ENCODE assay signal across 24 mouse cellular contexts in genomic region chr16:14130796-14131195, GRCm38 (mm10). TPM values are rescaled to one million over a fixed set of nuclear protein-coding genes. Genes with fewer than 3 reads are reported as not detected.
A peak's percentile ranks its signal among the peaks of the same experiment; 100 is the strongest.
DNase-seq lines count a peak whose midpoint lies in the region; ATAC-seq and TF ChIP-seq lines count a peak whose summit lies in the region.
"Had no signal": no experiment of that assay in that cellular context is flagged by ENCODE, and none has a peak within 500 bp of the region (broad histone marks: within the 10 kb centered on the region; RNA-seq: fewer than 3 reads in every experiment).

No protein-coding gene starts in this region.

- no peak for TF ChIP-seq POLR2A in cerebellum, adult 2 months (IDR thresholded peaks at IDR 0.05; ENCODE audit: borderline replicate concordance, insufficient read depth, low read length)
- TF ChIP-seq POLR2A in kidney, adult 2 months (IDR thresholded peaks at IDR 0.05; ENCODE audit: low read depth, low read length), result no peak

- H3K79me2 ChIP-seq in macrophage (ENCODE audit: inconsistent target), result peaks cover 7% of the 10 kb centered on the region; the same call in 1 of the 2 replicates

- H3K4me2 ChIP-seq in kidney, embryonic 14.5 days (replicated peaks; ENCODE audit: low read depth, low read length), result no peak overlapping the region
- H3K4me2 ChIP-seq: embryonic facial prominence, embryonic 13.5 days; forebrain, embryonic 12.5 days; forebrain, embryonic 15.5 days; heart, embryonic 11.5 days; hindbrain, embryonic 12.5 days; hindbrain, embryonic 15.5 days had no signal

- no peak for ATAC-seq in kidney, embryonic 14.5 days (ENCODE audit: low FRiP score, low TSS enrichment)
- ATAC-seq: forebrain, embryonic 15.5 days; Patski had no signal

- H3K4me1 ChIP-seq in cerebellum, adult 2 months (ENCODE audit: control insufficient read depth, insufficient read depth, low read length), result no peaks in the 10 kb centered on the region
- no peaks in the 10 kb centered on the region for H3K4me1 ChIP-seq in kidney, adult 2 months (ENCODE audit: control insufficient read depth, insufficient read depth, low read length)
- H3K4me1 ChIP-seq in kidney, embryonic 14.5 days (ENCODE audit: control insufficient read depth, insufficient read depth, low read length), result no peaks in the 10 kb centered on the region
- H3K4me1 ChIP-seq: embryonic facial prominence, embryonic 10.5 days; embryonic facial prominence, embryonic 13.5 days; forebrain, embryonic 12.5 days; forebrain, embryonic 15.5 days; hindbrain, embryonic 12.5 days; hindbrain, embryonic 15.5 days had no signal

- H3K4me3 ChIP-seq in cerebellum, adult 2 months (replicated peaks; ENCODE audit: insufficient read depth, low read depth, low read length), result no peak overlapping the region
- no peak overlapping the region for H3K4me3 ChIP-seq in kidney, adult 2 months (ENCODE audit: insufficient read depth, low read depth, low read length)
- no peak overlapping the region for H3K4me3 ChIP-seq in kidney, embryonic 14.5 days (ENCODE audit: low read length)
- no peak overlapping the region for H3K4me3 ChIP-seq in macrophage (ENCODE audit: inconsistent target)
- H3K4me3 ChIP-seq: embryonic facial prominence, embryonic 10.5 days; embryonic facial prominence, embryonic 13.5 days; erythroblast, embryonic 14.5 days; forebrain, embryonic 12.5 days; forebrain, embryonic 15.5 days; hindbrain, embryonic 12.5 days; hindbrain, embryonic 15.5 days had no signal

- 0 out of 2 replicates have a peak overlapping the region, but pooled peaks have one; percentile 21 for H3K27ac ChIP-seq in cerebellum, adult 2 months (ENCODE audit: insufficient read depth, low read length)
- peak overlapping the region; percentile 24; the same call in 1 of the 2 replicates for H3K27ac ChIP-seq in kidney, adult 2 months (ENCODE audit: insufficient read depth, low read depth, low read length)
- no peak overlapping the region for H3K27ac ChIP-seq in kidney, embryonic 14.5 days (ENCODE audit: low read depth, low read length)
- H3K27ac ChIP-seq in macrophage, result peak overlapping the region; percentile 97
- H3K27ac ChIP-seq: embryonic facial prominence, embryonic 10.5 days; embryonic facial prominence, embryonic 13.5 days; forebrain, embryonic 12.5 days; forebrain, embryonic 15.5 days; hindbrain, embryonic 12.5 days; hindbrain, embryonic 15.5 days had no signal

- no peak for TF ChIP-seq CTCF in cerebellum, adult 2 months (IDR thresholded peaks at IDR 0.05; ENCODE audit: borderline replicate concordance, insufficient read depth, low read depth, low read length)
- no peak for TF ChIP-seq CTCF in kidney, adult 2 months (conservative IDR thresholded peaks at IDR 0.05; ENCODE audit: insufficient read depth, insufficient read length, low read depth, low read length)

- peaks cover 6% of the 10 kb centered on the region for H3K36me3 ChIP-seq in kidney, adult 2 months (ENCODE audit: control insufficient read depth, insufficient read depth, low read length)
- peaks cover 91% of the 10 kb centered on the region for H3K36me3 ChIP-seq in kidney, embryonic 14.5 days (ENCODE audit: control insufficient read depth, insufficient read depth, low read length)
- peaks cover 39% of the 10 kb centered on the region for H3K36me3 ChIP-seq in macrophage (ENCODE audit: inconsistent target)

- DNase-seq in cerebellum, adult 2 months, result no peak
- DNase-seq in cerebellum, adult 11 months, result no peak
- DNase-seq in kidney, adult 2 months, result peak; percentile 65
- peak; percentile 27 for DNase-seq in kidney, postnatal 14 days
- no peak for DNase-seq in gastrocnemius, postnatal 25 days
- no peak for DNase-seq in right cerebral cortex, postnatal 4 days
- DNase-seq: adrenal gland, postnatal 10 days; adrenal gland, postnatal 36 days; cerebellum, adult 8-10 months; cerebellum, postnatal 10 days; cerebellum, postnatal 36 days; gastrocnemius, postnatal 10 days; heart, adult 11 months had no signal

- no peaks in the 10 kb centered on the region for H3K27me3 ChIP-seq in cerebellum, adult 2 months (ENCODE audit: control insufficient read depth, insufficient read depth, low read length)
- no peaks in the 10 kb centered on the region for H3K27me3 ChIP-seq in kidney, adult 2 months (replicated peaks; ENCODE audit: control insufficient read depth, insufficient read depth, low read length)
- no peaks in the 10 kb centered on the region for H3K27me3 ChIP-seq in kidney, embryonic 14.5 days (ENCODE audit: control insufficient read depth, insufficient read depth, low read length)
- H3K27me3 ChIP-seq: embryonic facial prominence, embryonic 13.5 days; forebrain, embryonic 12.5 days; forebrain, embryonic 15.5 days; hindbrain, embryonic 12.5 days; hindbrain, embryonic 15.5 days; Patski had no signal

- no peak overlapping the region for H3K9ac ChIP-seq in kidney, embryonic 14.5 days (ENCODE audit: low read depth, low read length)
- H3K9ac ChIP-seq: embryonic facial prominence, embryonic 13.5 days; forebrain, embryonic 12.5 days; forebrain, embryonic 15.5 days; hindbrain, embryonic 12.5 days; hindbrain, embryonic 15.5 days had no signal

- WGBS in cerebellum, adult 2 months, result 94% methylated on average over 7 of the region's 7 CpGs
- 61% methylated on average over 7 of the region's 7 CpGs for WGBS in kidney, adult 2 months
- WGBS in kidney, embryonic 14.5 days, result 96% methylated on average over 7 of the region's 7 CpGs
- 98% methylated on average over 7 of the region's 7 CpGs for whole genome bisulfite sequencing in macrophage (ENCODE audit: missing documents)

- H3K9me3 ChIP-seq in kidney, embryonic 14.5 days (ENCODE audit: control insufficient read depth, low read length), result no peaks in the 10 kb centered on the region
- H3K9me3 ChIP-seq: embryonic facial prominence, embryonic 10.5 days; embryonic facial prominence, embryonic 13.5 days; forebrain, embryonic 12.5 days; forebrain, embryonic 15.5 days; hindbrain, embryonic 12.5 days; hindbrain, embryonic 15.5 days had no signal

RNA-seq across cellular contexts. Expression of gene Nde1, which starts 32.3 kb away (rescaled TPM):
- 32.3 and 34.7 TPM in 2 replicates for polyA plus RNA-seq in cerebellum, adult 2 months (2012; rRNA removed)
- polyA plus RNA-seq in kidney, adult 2 months (2012; rRNA removed), result 22.0 and 23.6 TPM in 2 replicates
- 94.9 and 147 TPM in 2 replicates for polyA plus RNA-seq in kidney, embryonic 14.5 days (2014; fragmentation: Nextera tagmentation; extraction: Ambion mirVana)
- 100 to 1,000 TPM in 7 of 26 experiments, 10 to 100 TPM in 19; 34.3 to 192 (median 72.7) TPM for total RNA-seq in macrophage (2018; cell fraction: chromatin; rRNA removed)
- total RNA-seq in macrophage (2018; cell fraction: cytosol; rRNA removed), result 10 to 100 TPM; 19.3 to 33.4 (median 26.2) TPM
- 100 to 1,000 TPM in 1 of 26 experiments, 10 to 100 TPM in 25; 17.0 to 132 (median 39.4) TPM for total RNA-seq in macrophage (2018; cell fraction: nucleus; rRNA removed)
- 29.3 to 47.9 TPM (median 40.1 TPM) in 3 replicates for polyA plus RNA-seq in macrophage (2018)
- 10 to 100 TPM; 24.3 to 27.0 TPM for total RNA-seq in gastrocnemius, postnatal 25 days (2021)

RNA-seq across cellular contexts. Expression of gene Marf1, which starts 32.4 kb away (rescaled TPM):
- polyA plus RNA-seq in cerebellum, adult 2 months (2012; rRNA removed), result 39.2 and 39.9 TPM in 2 replicates
- polyA plus RNA-seq in kidney, adult 2 months (2012; rRNA removed), result 11.3 and 11.5 TPM in 2 replicates
- 20.7 and 28.5 TPM in 2 replicates for polyA plus RNA-seq in kidney, embryonic 14.5 days (2014; fragmentation: Nextera tagmentation; extraction: Ambion mirVana)
- 100 to 1,000 TPM; 111 to 697 (median 227) TPM for total RNA-seq in macrophage (2018; cell fraction: chromatin; rRNA removed)
- total RNA-seq in macrophage (2018; cell fraction: cytosol; rRNA removed), result 10 to 100 TPM; 18.9 to 44.0 (median 32.8) TPM
- total RNA-seq in macrophage (2018; cell fraction: nucleus; rRNA removed), result 100 to 1,000 TPM in 23 of 26 experiments, 10 to 100 TPM in 3; 82.4 to 426 (median 148) TPM
- 17.0 to 25.5 TPM (median 17.4 TPM) in 3 replicates for polyA plus RNA-seq in macrophage (2018)
- total RNA-seq in gastrocnemius, postnatal 25 days (2021), result 10 to 100 TPM; 16.4 to 18.7 TPM

Comparison
In these comparisons a context has a peak if more than half of its experiments do, and no peak if none do; other contexts are left out.
1. DNase-seq: peak in kidney, adult 2 months (single experiment) and kidney, postnatal 14 days (single experiment); none in cerebellum, adult 2 months (0 of 2), cerebellum, adult 11 months (single experiment), gastrocnemius, postnatal 25 days (single experiment) and right cerebral cortex, postnatal 4 days (single experiment).